Mouse (Mus musculus) forebrain, postnatal 0 days (tissue): Measurements from ENCODE around the gene Nbea. TPM values are rescaled to one million over a fixed set of nuclear protein-coding genes. Genes with fewer than 3 reads are reported as not detected.
A peak's percentile ranks its signal among the peaks of the same experiment; 100 is the strongest.

Experiments
- ATAC-seq: fragments of 200-750 bp; cut with Nextera tagmentation; 2 replicates; pipeline ENCODE4 v1.8.0; 2017; ENCODE audit warnings: mild to moderate bottlenecking, moderate library complexity
- DNase-seq: peaks from one replicate; pipeline ENCODE4 v3.0.0-alpha.2; 2015
- H3K27ac ChIP-seq: fragments of 300-500 bp; sonication (generic); 2 replicates; pipeline ENCODE4 v1.5.1; 2014; ENCODE audit warnings: low read depth, mild to moderate bottlenecking, antibody characterized with exemption, low read length, moderate library complexity, mixed read lengths
- H3K27me3 ChIP-seq: fragments of 300-500 bp; sonication (generic); 2 replicates; pipeline ENCODE4 v1.6.1; 2014; ENCODE audit warnings: mild to moderate bottlenecking, low read length, mixed read lengths; ENCODE audit not compliant: insufficient read depth
- H3K36me3 ChIP-seq: fragments of 300-500 bp; sonication (generic); 2 replicates; pipeline ENCODE4 v1.6.1; 2014; ENCODE audit warnings: mild to moderate bottlenecking, moderate library complexity; ENCODE audit not compliant: insufficient read depth
- H3K4me1 ChIP-seq: fragments of 300-500 bp; sonication (generic); 2 replicates; pipeline ENCODE4 v1.6.1; 2014; ENCODE audit warnings: antibody characterized with exemption; ENCODE audit not compliant: insufficient read depth
- H3K4me2 ChIP-seq: fragments of 300-500 bp; sonication (generic); 2 replicates; pipeline ENCODE4 v1.6.1; 2014; ENCODE audit warnings: low read depth, mild to moderate bottlenecking, moderate library complexity
- H3K4me3 ChIP-seq: fragments of 300-500 bp; sonication (generic); 2 replicates; pipeline ENCODE4 v1.5.1; 2014; ENCODE audit warnings: low read depth, low read length, mixed read lengths
- H3K9ac ChIP-seq: fragments of 300-500 bp; sonication (generic); 2 replicates; pipeline ENCODE4 v1.6.1; 2014; ENCODE audit warnings: mild to moderate bottlenecking
- H3K9me3 ChIP-seq: fragments of 300-500 bp; sonication (generic); 2 replicates; pipeline ENCODE4 v1.6.1; 2016; ENCODE audit warnings: low read length
- CTCF ChIP-seq: sonication (generic); IDR thresholded peaks from 2 replicates; pipeline ENCODE4 v1.5.1; 2016; ENCODE audit warnings: antibody characterized with exemption, control low read depth, low read depth
- WGBS: fragments of 180-500 bp; shearing (Covaris S2); extraction: QIAGEN DNeasy Blood & Tissue Kit; methylation state at CpG from one replicate; pipeline ENCODE4 v1.1.7; 2014; 5-methylcytosine and 5-hydroxymethylcytosine counted together
- polyA plus RNA-seq: library from polyadenylated mRNA; unstranded; fragments of >200 nt; fragmentation: Nextera tagmentation; extraction: Ambion mirVana; gene quantifications from 2 replicates; pipeline ENCODE4 v1.2.1, GENCODE M21; 2015
- total RNA-seq: library from RNA; depleted of rRNA; stranded (reverse); fragments of >200 nt; gene quantifications from 2 replicates; pipeline ENCODE4 v1.2.3, GENCODE M21; 2014; rRNA removed

Gene Nbea
- total RNA-seq (169 and 198 TPM in 2 replicates), polyA plus RNA-seq (34.4 and 42.3 TPM in 2 replicates)

DNA sequence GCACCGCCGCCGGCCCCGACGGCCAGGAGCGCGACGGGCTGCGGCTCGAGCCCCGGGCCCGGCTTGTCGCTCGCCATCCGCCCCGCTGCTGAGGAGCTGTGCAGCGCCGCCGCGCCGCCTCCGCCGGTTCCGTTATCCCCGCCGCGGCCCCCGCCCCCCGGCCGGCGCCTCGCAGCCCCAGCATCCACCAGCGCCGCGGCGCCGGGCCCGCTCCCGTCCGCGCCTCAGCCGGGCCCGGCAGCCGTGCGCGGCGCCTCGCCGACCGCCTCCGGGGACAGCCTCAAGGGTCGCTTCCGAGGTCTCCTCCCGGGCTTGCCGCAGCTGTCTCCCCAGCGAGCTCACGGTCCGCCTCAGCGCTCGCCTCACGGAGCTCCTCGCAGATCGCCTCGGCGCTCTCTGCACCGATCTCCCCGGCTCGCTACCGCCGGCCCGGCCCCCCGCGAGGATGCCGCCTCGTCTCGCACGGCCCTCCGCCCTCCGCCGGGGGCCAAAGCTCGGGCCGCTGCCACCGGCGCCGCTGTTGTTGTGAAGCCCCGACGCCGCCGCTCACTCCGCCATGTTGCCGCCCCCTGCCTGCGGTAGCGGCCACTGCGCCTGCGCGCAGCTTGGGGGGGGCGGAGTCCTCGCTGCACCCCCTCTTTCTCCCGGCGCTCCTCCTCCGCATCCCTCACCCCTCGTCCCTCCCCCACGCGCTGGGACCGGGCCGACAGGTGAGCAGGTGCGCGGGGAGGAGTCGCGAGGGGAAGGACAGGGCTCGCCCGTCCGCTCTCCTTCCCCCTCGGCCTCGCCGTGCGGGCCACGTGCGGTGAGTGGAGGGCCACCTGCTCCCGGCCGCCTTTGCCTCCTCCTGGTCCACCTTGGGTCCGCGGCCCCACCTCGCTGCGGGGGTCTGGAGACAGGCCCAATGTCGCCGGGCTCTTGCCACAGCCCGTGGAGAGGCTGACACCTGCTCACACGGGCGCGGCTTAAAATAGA is at the start of gene Nbea:
Gene Nbea (minus strand): TSS at position 543 of the 975 bp plus-strand sequence.
- H3K27ac ChIP-seq, result peak within 1 kb of the TSS; percentile 99
- H3K4me1 ChIP-seq, result no peaks in the 10 kb centered on the region; the same call in 1 of the 2 replicates
- H3K9ac ChIP-seq, result peak within 1 kb of the TSS; percentile 97
- H3K36me3 ChIP-seq, result no peaks in the 10 kb centered on the region
- no peaks in the 10 kb centered on the region for H3K27me3 ChIP-seq
- ATAC-seq (peak; percentile 85), DNase-seq (peak; percentile 95)
- no peaks in the 10 kb centered on the region for H3K9me3 ChIP-seq
- H3K4me2 ChIP-seq, result peak within 1 kb of the TSS; percentile 76
- peak within 1 kb of the TSS; percentile 99 for H3K4me3 ChIP-seq
- TF ChIP-seq CTCF, result peak; percentile 73
- 2% methylated on average over 116 of the region's 131 CpGs for WGBS

GRCm38 (mm10) chr3:56229283-56229682 is 45.8 kb upstream of the Nbea start:
- no peak for TF ChIP-seq CTCF
- no peak overlapping the region for H3K4me3 ChIP-seq
- no peak overlapping the region for H3K27ac ChIP-seq
- no peak for DNase-seq
- 76% methylated on average over 1 of the region's 1 CpGs for WGBS
- no peaks in the 10 kb centered on the region for H3K27me3 ChIP-seq
- no peak overlapping the region for H3K9ac ChIP-seq
- no peaks in the 10 kb centered on the region for H3K4me1 ChIP-seq
- no peaks in the 10 kb centered on the region for H3K36me3 ChIP-seq
- no peak for ATAC-seq
- no peaks in the 10 kb centered on the region for H3K9me3 ChIP-seq
- H3K4me2 ChIP-seq, result no peak overlapping the region

DNA sequence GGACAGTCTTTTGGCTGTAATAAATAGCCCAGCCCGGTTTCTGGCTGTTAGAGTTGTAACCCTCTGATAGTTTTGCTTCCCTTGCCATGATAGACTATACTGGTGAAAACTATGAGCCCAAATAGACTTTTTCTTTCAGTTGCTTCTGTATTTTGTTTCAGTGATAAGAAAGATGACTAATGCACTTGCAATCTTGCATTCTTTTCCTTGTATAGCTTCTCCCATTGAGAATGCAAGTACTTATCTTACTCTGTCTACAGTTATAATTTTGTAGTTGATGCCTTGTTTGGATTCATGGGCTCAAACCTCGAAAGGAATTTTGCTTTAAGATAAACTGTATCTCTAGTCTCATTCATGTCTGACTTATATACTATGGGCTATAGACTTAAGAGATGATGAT is 32.5 kb upstream of the Nbea start:
- no peaks in the 10 kb centered on the region for H3K27me3 ChIP-seq
- no peak overlapping the region for H3K27ac ChIP-seq
- H3K9ac ChIP-seq, result no peak overlapping the region
- H3K9me3 ChIP-seq, result no peaks in the 10 kb centered on the region
- H3K4me3 ChIP-seq, result no peak overlapping the region
- no peaks in the 10 kb centered on the region for H3K36me3 ChIP-seq
- no peak for TF ChIP-seq CTCF
- H3K4me2 ChIP-seq, result no peak overlapping the region
- DNase-seq (no peak), ATAC-seq (no peak)
- WGBS, result 84% methylated on average over 2 of the region's 2 CpGs
- H3K4me1 ChIP-seq, result no peaks in the 10 kb centered on the region

- Histone ChIP-seq H3K4me3 (no peak overlapping the region), H3K36me3 (no peaks in the 10 kb centered on the region), H3K4me1 (no peaks in the 10 kb centered on the region), H3K4me2 (no peak overlapping the region), H3K27me3 (no peaks in the 10 kb centered on the region), H3K27ac (peak overlapping the region; percentile 35; the same call in 1 of the 2 replicates), H3K9me3 (no peaks in the 10 kb centered on the region), H3K9ac (no peak overlapping the region)
- ATAC-seq (peak; percentile 69), DNase-seq (peak; percentile 29)
- no peak for TF ChIP-seq CTCF
- WGBS, result 64% methylated on average over 6 of the region's 6 CpGs
Observed at GRCm38 (mm10) chr3:56203968-56204367, 20.5 kb upstream of the Nbea start.

DNA sequence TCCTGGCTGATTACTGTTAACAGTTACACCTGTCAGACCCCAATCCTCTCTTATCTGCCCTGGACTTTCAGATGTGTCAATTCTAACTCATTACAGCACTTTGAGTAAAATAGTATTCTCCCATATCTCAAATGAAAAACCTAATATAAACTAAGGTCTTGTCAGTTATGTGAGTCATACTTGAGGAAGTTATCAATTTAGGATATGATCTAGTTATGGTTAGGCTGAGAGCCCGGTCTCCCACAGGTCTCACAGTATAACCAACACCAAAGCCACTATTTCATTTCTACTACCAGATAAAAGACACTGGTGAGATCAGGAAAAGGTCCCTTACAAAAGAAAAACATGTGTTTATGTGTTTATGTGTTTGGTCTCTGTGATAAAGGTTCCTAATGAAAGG is 4.7 kb upstream of the Nbea start:
- ATAC-seq (no peak), DNase-seq (no peak)
- no peak for TF ChIP-seq CTCF
- H3K9ac ChIP-seq, result no peak overlapping the region
- H3K36me3 ChIP-seq, result no peaks in the 10 kb centered on the region
- H3K27me3 ChIP-seq, result no peaks in the 10 kb centered on the region
- no peak overlapping the region for H3K4me3 ChIP-seq
- H3K9me3 ChIP-seq, result no peaks in the 10 kb centered on the region
- H3K4me2 ChIP-seq, result no peak overlapping the region
- no peak overlapping the region for H3K27ac ChIP-seq
- H3K4me1 ChIP-seq, result no peaks in the 10 kb centered on the region
- 93% methylated on average over 1 of the region's 1 CpGs for WGBS

- ATAC-seq (no peak), DNase-seq (no peak)
- Histone ChIP-seq H3K4me3 (no peak overlapping the region), H3K36me3 (no peaks in the 10 kb centered on the region), H3K4me2 (no peak overlapping the region), H3K9ac (no peak overlapping the region), H3K9me3 (no peaks in the 10 kb centered on the region), H3K27me3 (no peaks in the 10 kb centered on the region), H3K4me1 (no peaks in the 10 kb centered on the region), H3K27ac (no peak overlapping the region)
- TF ChIP-seq CTCF, result no peak
- 72% methylated on average over 6 of the region's 6 CpGs for WGBS
Observed at GRCm38 (mm10) chr3:56187131-56187779, 3.8 kb upstream of the Nbea start.
